Mouse (Mus musculus): ENCODE data around the gene Tgm3. TPM values are rescaled to one million over a fixed set of nuclear protein-coding genes. Genes with fewer than 3 reads are reported as not detected.

Gene Tgm3
- polyA plus RNA-seq, 1 experiment from 2014 or later = not detected

GRCm38 (mm10) chr2:130018084-130018483 is 5.9 kb downstream of the Tgm3 start:
- ATAC-seq (ENCODE audit: extremely low read depth, insufficient number of reproducible peaks, low FRiP score, low TSS enrichment) = no peak
- H3K27ac ChIP-seq (replicated peaks) = no peak overlapping the region
- 70% methylated on average over 2 of the region's 2 CpGs for WGBS
- H3K27me3 ChIP-seq (replicated peaks) = no peaks in the 10 kb centered on the region
- H3K4me2 ChIP-seq = no peak overlapping the region
- no peak overlapping the region for H3K9ac ChIP-seq
- H3K4me1 ChIP-seq = 0 out of 2 replicates have a peak, but pooled peaks cover 5% of the 10 kb centered on the region
- no peaks in the 10 kb centered on the region for H3K36me3 ChIP-seq
- no peaks in the 10 kb centered on the region for H3K9me3 ChIP-seq
- no peak overlapping the region for H3K4me3 ChIP-seq

- ATAC-seq (ENCODE audit: extremely low read depth, insufficient number of reproducible peaks, low FRiP score, low TSS enrichment) = no peak
- H3K4me1 ChIP-seq = peaks cover 9% of the 10 kb centered on the region
- WGBS = 28% methylated on average over 4 of the region's 4 CpGs
- H3K27ac ChIP-seq (replicated peaks) = no peak overlapping the region
- H3K36me3 ChIP-seq = no peaks in the 10 kb centered on the region
- H3K4me2 ChIP-seq = no peak overlapping the region
- no peak overlapping the region for H3K4me3 ChIP-seq
- H3K27me3 ChIP-seq (replicated peaks) = no peaks in the 10 kb centered on the region
- no peaks in the 10 kb centered on the region for H3K9me3 ChIP-seq
- no peak overlapping the region for H3K9ac ChIP-seq
Observed at GRCm38 (mm10) chr2:130027890-130028289, 15.7 kb downstream of the Tgm3 start.

GRCm38 (mm10) chr2:130029826-130030225 is 17.7 kb downstream of the Tgm3 start:
- Histone ChIP-seq H3K27me3 (replicated peaks) (no peaks in the 10 kb centered on the region), H3K4me2 (no peak overlapping the region), H3K4me1 (peaks cover 9% of the 10 kb centered on the region), H3K9ac (no peak overlapping the region), H3K9me3 (no peaks in the 10 kb centered on the region), H3K36me3 (no peaks in the 10 kb centered on the region), H3K4me3 (no peak overlapping the region), H3K27ac (replicated peaks) (no peak overlapping the region)
- no peak for ATAC-seq (ENCODE audit: extremely low read depth, insufficient number of reproducible peaks, low FRiP score, low TSS enrichment)
- WGBS = 81% methylated on average over 11 of the region's 11 CpGs

GRCm38 (mm10) chr2:130032661-130033060 is 20.5 kb downstream of the Tgm3 start:
- H3K4me1 ChIP-seq = peaks cover 12% of the 10 kb centered on the region
- no peak overlapping the region for H3K4me3 ChIP-seq
- H3K9me3 ChIP-seq = no peaks in the 10 kb centered on the region
- ATAC-seq (ENCODE audit: extremely low read depth, insufficient number of reproducible peaks, low FRiP score, low TSS enrichment) = no peak
- no peak overlapping the region for H3K4me2 ChIP-seq
- 55% methylated on average over 3 of the region's 3 CpGs for WGBS
- H3K9ac ChIP-seq = no peak overlapping the region
- no peaks in the 10 kb centered on the region for H3K36me3 ChIP-seq
- H3K27me3 ChIP-seq (replicated peaks) = no peaks in the 10 kb centered on the region
- no peak overlapping the region for H3K27ac ChIP-seq (replicated peaks)

- no peak overlapping the region for H3K4me3 ChIP-seq
- no peaks in the 10 kb centered on the region for H3K36me3 ChIP-seq
- H3K9ac ChIP-seq = no peak overlapping the region
- no peaks in the 10 kb centered on the region for H3K27me3 ChIP-seq (replicated peaks)
- no peak overlapping the region for H3K4me2 ChIP-seq
- 0 out of 2 replicates have a peak, but pooled peaks cover 5% of the 10 kb centered on the region for H3K4me1 ChIP-seq
- 73% methylated on average over 8 of the region's 8 CpGs for WGBS
- no peak for ATAC-seq (ENCODE audit: extremely low read depth, insufficient number of reproducible peaks, low FRiP score, low TSS enrichment)
- no peaks in the 10 kb centered on the region for H3K9me3 ChIP-seq
- H3K27ac ChIP-seq (replicated peaks) = no peak overlapping the region
Observed at GRCm38 (mm10) chr2:130036846-130037245, 24.7 kb downstream of the Tgm3 start.

- Histone ChIP-seq H3K27me3 (replicated peaks) (no peaks in the 10 kb centered on the region; the same call in 1 of the 2 replicates), H3K9ac (no peak overlapping the region), H3K36me3 (no peaks in the 10 kb centered on the region), H3K4me1 (0 out of 2 replicates have a peak, but pooled peaks cover 5% of the 10 kb centered on the region), H3K9me3 (no peaks in the 10 kb centered on the region), H3K4me2 (no peak overlapping the region), H3K27ac (replicated peaks) (no peak overlapping the region), H3K4me3 (no peak overlapping the region)
- ATAC-seq (ENCODE audit: extremely low read depth, insufficient number of reproducible peaks, low FRiP score, low TSS enrichment) = no peak
- 69% methylated on average over 3 of the region's 3 CpGs for WGBS
Observed at GRCm38 (mm10) chr2:130038971-130039370, 26.8 kb downstream of the Tgm3 start.

GRCm38 (mm10) chr2:130040190-130040886 is 28.2 kb downstream of the Tgm3 start:
- WGBS = 67% methylated on average over 6 of the region's 6 CpGs
- no peak overlapping the region for H3K9ac ChIP-seq

GRCm38 (mm10) chr2:130043835-130044234 is 31.7 kb downstream of the Tgm3 start:
- Histone ChIP-seq H3K36me3 (no peaks in the 10 kb centered on the region), H3K27me3 (replicated peaks) (no peaks in the 10 kb centered on the region; the same call in 1 of the 2 replicates), H3K4me3 (no peak overlapping the region), H3K9me3 (no peaks in the 10 kb centered on the region), H3K9ac (no peak overlapping the region), H3K4me2 (no peak overlapping the region), H3K4me1 (no peaks in the 10 kb centered on the region), H3K27ac (replicated peaks) (no peak overlapping the region)
- 69% methylated on average over 4 of the region's 4 CpGs for WGBS
- ATAC-seq (ENCODE audit: extremely low read depth, insufficient number of reproducible peaks, low FRiP score, low TSS enrichment) = no peak

More at GRCm38 (mm10) chr2:130040190-130040886, 28.2 kb downstream of the Tgm3 start:
- no peaks in the 10 kb centered on the region for H3K9me3 ChIP-seq
- H3K4me2 ChIP-seq = no peak overlapping the region
- ATAC-seq (ENCODE audit: extremely low read depth, insufficient number of reproducible peaks, low FRiP score, low TSS enrichment) = no peak
- H3K4me3 ChIP-seq = no peak overlapping the region
- H3K36me3 ChIP-seq = no peaks in the 10 kb centered on the region
- 0 out of 2 replicates have a peak, but pooled peaks cover 5% of the 10 kb centered on the region for H3K4me1 ChIP-seq
- no peaks in the 10 kb centered on the region; the same call in 1 of the 2 replicates for H3K27me3 ChIP-seq (replicated peaks)
- H3K27ac ChIP-seq (replicated peaks) = no peak overlapping the region

GRCm38 (mm10) chr2:130047923-130048440 is 35.8 kb downstream of the Tgm3 start:
- Histone ChIP-seq H3K9me3 (no peaks in the 10 kb centered on the region), H3K4me3 (no peak overlapping the region), H3K4me1 (peaks cover 5% of the 10 kb centered on the region; the same call in 1 of the 2 replicates), H3K27me3 (replicated peaks) (no peaks in the 10 kb centered on the region; the same call in 1 of the 2 replicates), H3K27ac (replicated peaks) (no peak overlapping the region), H3K4me2 (no peak overlapping the region), H3K36me3 (no peaks in the 10 kb centered on the region), H3K9ac (no peak overlapping the region)
- no peak for ATAC-seq (ENCODE audit: extremely low read depth, insufficient number of reproducible peaks, low FRiP score, low TSS enrichment)
- 71% methylated on average over 13 of the region's 13 CpGs for whole genome bisulfite sequencing

- H3K27ac ChIP-seq (replicated peaks) = no peak overlapping the region
Observed at GRCm38 (mm10) chr2:130048792-130049191, 36.6 kb downstream of the Tgm3 start.

GRCm38 (mm10) chr2:130058149-130058548 is 46.0 kb downstream of the Tgm3 start:
- H3K4me3 ChIP-seq = no peak overlapping the region
- H3K9ac ChIP-seq = no peak overlapping the region
- H3K4me1 ChIP-seq = no peaks in the 10 kb centered on the region
- 61% methylated on average over 1 of the region's 1 CpGs for WGBS
- H3K27me3 ChIP-seq (replicated peaks) = no peaks in the 10 kb centered on the region
- 0 out of 2 replicates have a peak, but pooled peaks cover 4% of the 10 kb centered on the region for H3K9me3 ChIP-seq
- ATAC-seq (ENCODE audit: extremely low read depth, insufficient number of reproducible peaks, low FRiP score, low TSS enrichment) = no peak
- H3K4me2 ChIP-seq = no peak overlapping the region
- no peak overlapping the region for H3K27ac ChIP-seq (replicated peaks)
- no peaks in the 10 kb centered on the region for H3K36me3 ChIP-seq

More at GRCm38 (mm10) chr2:130048792-130049191, 36.6 kb downstream of the Tgm3 start:
- Histone ChIP-seq H3K9ac (no peak overlapping the region), H3K4me1 (peaks cover 5% of the 10 kb centered on the region; the same call in 1 of the 2 replicates), H3K9me3 (no peaks in the 10 kb centered on the region), H3K4me2 (no peak overlapping the region), H3K4me3 (no peak overlapping the region), H3K27me3 (replicated peaks) (no peaks in the 10 kb centered on the region; the same call in 1 of the 2 replicates), H3K36me3 (no peaks in the 10 kb centered on the region)
- ATAC-seq (ENCODE audit: extremely low read depth, insufficient number of reproducible peaks, low FRiP score, low TSS enrichment) = no peak
- 75% methylated on average over 6 of the region's 6 CpGs for WGBS

Measured in heart, embryonic 13.5 days (tissue).